Mouse (Mus musculus): ENCODE measurements around the gene Gmds. TPM values are rescaled to one million over a fixed set of nuclear protein-coding genes. Genes with fewer than 3 reads are reported as not detected.

The Gmds gene
- total and polyA plus RNA-seq, 2 experiments from 2014 or later = 13.7 to 31.9 TPM

- no peak overlapping the region for H3K4me3 ChIP-seq (ENCODE audit: low read length)
- no peaks in the 10 kb centered on the region for H3K4me1 ChIP-seq (ENCODE audit: insufficient read depth, low read length)
- H3K4me2 ChIP-seq (ENCODE audit: low read depth, low read length) = no peak overlapping the region
- no peak for ATAC-seq
- H3K9me3 ChIP-seq (ENCODE audit: low read length) = no peaks in the 10 kb centered on the region
- H3K36me3 ChIP-seq (ENCODE audit: insufficient read depth, low read length) = no peaks in the 10 kb centered on the region
- TF ChIP-seq CTCF (IDR thresholded peaks at IDR 0.05; ENCODE audit: low read depth) = no peak
- no peak overlapping the region for H3K27ac ChIP-seq
- WGBS = 71% methylated on average over 3 of the region's 3 CpGs
- no peaks in the 10 kb centered on the region for H3K27me3 ChIP-seq (ENCODE audit: insufficient read depth, low read length)
- H3K9ac ChIP-seq (replicated peaks; ENCODE audit: low read length) = no peak overlapping the region
- DNase-seq (ENCODE audit: low spot score) = no peak
Observed at GRCm38 (mm10) chr13:31894511-31894910, 444.0 kb downstream of the Gmds start.

GRCm38 (mm10) chr13:31892913-31893514 lies 445.5 kb downstream of the Gmds start:
- no peaks in the 10 kb centered on the region for H3K9me3 ChIP-seq (ENCODE audit: low read length)
- no peak for DNase-seq (ENCODE audit: low spot score)

GRCm38 (mm10) chr13:31888500-31888899 lies 450.0 kb downstream of the Gmds start:
- ATAC-seq = no peak
- H3K9ac ChIP-seq (replicated peaks; ENCODE audit: low read length) = no peak overlapping the region
- no peaks in the 10 kb centered on the region for H3K27me3 ChIP-seq (ENCODE audit: insufficient read depth, low read length)
- no peak overlapping the region for H3K27ac ChIP-seq
- 90% methylated on average over 3 of the region's 3 CpGs for WGBS
- no peak overlapping the region for H3K4me3 ChIP-seq (ENCODE audit: low read length)
- no peaks in the 10 kb centered on the region for H3K36me3 ChIP-seq (ENCODE audit: insufficient read depth, low read length)
- no peak overlapping the region for H3K4me2 ChIP-seq (ENCODE audit: low read depth, low read length)
- no peak for TF ChIP-seq CTCF (IDR thresholded peaks at IDR 0.05; ENCODE audit: low read depth)
- no peaks in the 10 kb centered on the region for H3K9me3 ChIP-seq (ENCODE audit: low read length)
- no peak for DNase-seq (ENCODE audit: low spot score)
- H3K4me1 ChIP-seq (ENCODE audit: insufficient read depth, low read length) = no peaks in the 10 kb centered on the region

More at GRCm38 (mm10) chr13:31892913-31893514, 445.5 kb downstream of the Gmds start:
- Histone ChIP-seq H3K9ac (replicated peaks; ENCODE audit: low read length) (no peak overlapping the region), H3K4me2 (ENCODE audit: low read depth, low read length) (no peak overlapping the region), H3K27me3 (ENCODE audit: insufficient read depth, low read length) (no peaks in the 10 kb centered on the region), H3K36me3 (ENCODE audit: insufficient read depth, low read length) (no peaks in the 10 kb centered on the region), H3K4me3 (ENCODE audit: low read length) (no peak overlapping the region), H3K4me1 (ENCODE audit: insufficient read depth, low read length) (no peaks in the 10 kb centered on the region), H3K27ac (no peak overlapping the region)
- TF ChIP-seq CTCF (IDR thresholded peaks at IDR 0.05; ENCODE audit: low read depth) = no peak
- 84% methylated on average over 2 of the region's 2 CpGs for WGBS
- no peak for ATAC-seq

- Histone ChIP-seq H3K9ac (replicated peaks; ENCODE audit: low read length) (no peak overlapping the region), H3K4me3 (ENCODE audit: low read length) (no peak overlapping the region), H3K9me3 (ENCODE audit: low read length) (no peaks in the 10 kb centered on the region), H3K4me1 (ENCODE audit: insufficient read depth, low read length) (no peaks in the 10 kb centered on the region), H3K27ac (no peak overlapping the region), H3K36me3 (ENCODE audit: insufficient read depth, low read length) (no peaks in the 10 kb centered on the region), H3K4me2 (ENCODE audit: low read depth, low read length) (no peak overlapping the region), H3K27me3 (ENCODE audit: insufficient read depth, low read length) (no peaks in the 10 kb centered on the region)
- ATAC-seq = no peak
- DNase-seq (ENCODE audit: low spot score) = no peak
- no peak for TF ChIP-seq CTCF (IDR thresholded peaks at IDR 0.05; ENCODE audit: low read depth)
- 84% methylated on average over 1 of the region's 1 CpGs for WGBS
Observed at GRCm38 (mm10) chr13:31885769-31886168, 452.8 kb downstream of the Gmds start.

GRCm38 (mm10) chr13:31878805-31879477 lies 459.6 kb downstream of the Gmds start:
- Histone ChIP-seq H3K36me3 (ENCODE audit: insufficient read depth, low read length) (no peaks in the 10 kb centered on the region), H3K4me2 (ENCODE audit: low read depth, low read length) (no peak overlapping the region), H3K27ac (no peak overlapping the region), H3K9me3 (ENCODE audit: low read length) (no peaks in the 10 kb centered on the region), H3K4me1 (ENCODE audit: insufficient read depth, low read length) (no peaks in the 10 kb centered on the region), H3K27me3 (ENCODE audit: insufficient read depth, low read length) (no peaks in the 10 kb centered on the region), H3K9ac (replicated peaks; ENCODE audit: low read length) (no peak overlapping the region), H3K4me3 (ENCODE audit: low read length) (no peak overlapping the region)
- ATAC-seq = no peak
- TF ChIP-seq CTCF (IDR thresholded peaks at IDR 0.05; ENCODE audit: low read depth) = no peak
- no peak for DNase-seq (ENCODE audit: low spot score)
- 82% methylated on average over 8 of the region's 8 CpGs for WGBS

- no peak for TF ChIP-seq CTCF (IDR thresholded peaks at IDR 0.05; ENCODE audit: low read depth)
- Histone ChIP-seq H3K4me3 (ENCODE audit: low read length) (no peak overlapping the region), H3K36me3 (ENCODE audit: insufficient read depth, low read length) (no peaks in the 10 kb centered on the region), H3K9ac (replicated peaks; ENCODE audit: low read length) (no peak overlapping the region), H3K9me3 (ENCODE audit: low read length) (no peaks in the 10 kb centered on the region), H3K4me2 (ENCODE audit: low read depth, low read length) (no peak overlapping the region), H3K27me3 (ENCODE audit: insufficient read depth, low read length) (no peaks in the 10 kb centered on the region), H3K27ac (no peak overlapping the region), H3K4me1 (ENCODE audit: insufficient read depth, low read length) (no peaks in the 10 kb centered on the region)
- no peak for DNase-seq (ENCODE audit: low spot score)
- ATAC-seq = no peak
- 63% methylated on average over 4 of the region's 4 CpGs for WGBS
Observed at GRCm38 (mm10) chr13:31877061-31877460, 461.5 kb downstream of the Gmds start.

DNA sequence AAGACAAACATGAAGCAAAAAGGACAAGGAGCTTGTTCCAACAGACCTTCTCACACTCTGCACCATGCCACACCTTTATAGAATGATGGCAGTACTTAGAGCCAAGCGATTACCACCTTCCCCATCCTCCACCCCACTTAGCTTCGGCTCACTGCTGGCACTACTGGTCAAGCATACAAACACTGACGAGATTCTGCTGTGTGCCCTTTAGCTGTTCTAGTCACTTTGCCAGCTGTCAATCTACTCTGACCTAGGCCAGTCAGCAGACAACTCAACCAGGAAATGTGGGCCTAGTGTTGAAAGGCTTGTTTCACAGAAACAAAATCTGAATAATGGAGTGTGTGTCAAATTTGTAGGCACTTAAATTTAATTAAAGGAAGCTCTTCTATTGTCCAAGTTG lies 464.1 kb downstream of the Gmds start:
- H3K36me3 ChIP-seq (ENCODE audit: insufficient read depth, low read length) = no peaks in the 10 kb centered on the region
- DNase-seq (ENCODE audit: low spot score) = no peak
- no peaks in the 10 kb centered on the region for H3K27me3 ChIP-seq (ENCODE audit: insufficient read depth, low read length)
- no peak overlapping the region for H3K4me3 ChIP-seq (ENCODE audit: low read length)
- no peak for ATAC-seq
- no peaks in the 10 kb centered on the region for H3K4me1 ChIP-seq (ENCODE audit: insufficient read depth, low read length)
- no peak overlapping the region for H3K27ac ChIP-seq
- no peak for TF ChIP-seq CTCF (IDR thresholded peaks at IDR 0.05; ENCODE audit: low read depth)
- WGBS = 67% methylated on average over 3 of the region's 3 CpGs
- H3K9me3 ChIP-seq (ENCODE audit: low read length) = no peaks in the 10 kb centered on the region
- no peak overlapping the region for H3K9ac ChIP-seq (replicated peaks; ENCODE audit: low read length)
- no peak overlapping the region for H3K4me2 ChIP-seq (ENCODE audit: low read depth, low read length)
